In genomic region chr3:149092649-149093048, GRCm38 (mm10) we compare ENCODE assay signal across 11 mouse cellular contexts.
DNase-seq lines count a peak whose midpoint lies in the region; ATAC-seq lines count a peak whose summit lies in the region.
"Had no signal": no experiment of that assay in that cellular context is flagged by ENCODE, and none has a peak within 500 bp of the region (broad histone marks: within the 10 kb centered on the region; RNA-seq: fewer than 3 reads in every experiment).

No protein-coding gene starts in this region.

- DNase-seq in forebrain, embryonic 11.5 days (ENCODE audit: low spot score) = peak; percentile 74
- no peak for DNase-seq in liver, embryonic 11.5 days (ENCODE audit: low spot score)
- DNase-seq in embryonic facial prominence, embryonic 14.5 days (ENCODE audit: low spot score) = no peak
- DNase-seq in adrenal gland, postnatal 25 days = no peak
- DNase-seq in urinary bladder, postnatal 4 days (ENCODE audit: low spot score in 2 of 2) = no peak
- DNase-seq: liver, embryonic 13.5 days; spleen, adult 18-20 months had no signal

- 5% methylated on average over 5 of the region's 5 CpGs for WGBS in forebrain, embryonic 11.5 days
- 10% methylated on average over 5 of the region's 5 CpGs for WGBS in forebrain, embryonic 15.5 days
- WGBS in liver, embryonic 11.5 days = 18% methylated on average over 5 of the region's 5 CpGs
- 20% methylated on average over 5 of the region's 5 CpGs for WGBS in liver, embryonic 12.5 days (ENCODE audit: insufficient replicate concordance)
- WGBS in embryonic facial prominence, embryonic 14.5 days = 6% methylated on average over 5 of the region's 5 CpGs
- 3% methylated on average over 5 of the region's 5 CpGs for WGBS in midbrain, embryonic 13.5 days

- peaks cover 3% of the 10 kb centered on the region for H3K27me3 ChIP-seq in forebrain, embryonic 11.5 days (ENCODE audit: control insufficient read depth, insufficient read depth, low read length)
- no peaks in the 10 kb centered on the region for H3K27me3 ChIP-seq in forebrain, embryonic 15.5 days
- no peaks in the 10 kb centered on the region for H3K27me3 ChIP-seq in liver, embryonic 11.5 days (replicated peaks; ENCODE audit: control insufficient read depth, insufficient read depth, low read length)
- 0 out of 2 replicates have a peak, but pooled peaks cover 5% of the 10 kb centered on the region for H3K27me3 ChIP-seq in liver, embryonic 12.5 days (replicated peaks)
- no peaks in the 10 kb centered on the region; the same call in 1 of the 2 replicates for H3K27me3 ChIP-seq in embryonic facial prominence, embryonic 14.5 days (replicated peaks; ENCODE audit: control insufficient read depth, insufficient read depth, low read length)
- H3K27me3 ChIP-seq in midbrain, embryonic 13.5 days = no peaks in the 10 kb centered on the region
- H3K27me3 ChIP-seq: liver, embryonic 13.5 days had no signal

- ATAC-seq in forebrain, embryonic 11.5 days (replicated peaks; ENCODE audit: low FRiP score) = peak; percentile 47; the same call in 1 of the 2 replicates
- ATAC-seq in forebrain, embryonic 15.5 days (replicated peaks) = no peak
- no peak for ATAC-seq in liver, embryonic 11.5 days (replicated peaks; ENCODE audit: low FRiP score)
- no peak for ATAC-seq in liver, embryonic 12.5 days
- ATAC-seq in embryonic facial prominence, embryonic 14.5 days (ENCODE audit: low read depth) = no peak
- no peak for ATAC-seq in midbrain, embryonic 13.5 days

- H3K4me1 ChIP-seq in forebrain, embryonic 11.5 days (replicated peaks; ENCODE audit: control insufficient read depth, insufficient read depth, low read length) = peaks cover 14% of the 10 kb centered on the region; the same call in 1 of the 2 replicates
- H3K4me1 ChIP-seq in forebrain, embryonic 15.5 days = peaks cover 10% of the 10 kb centered on the region
- 0 out of 2 replicates have a peak, but pooled peaks cover 7% of the 10 kb centered on the region for H3K4me1 ChIP-seq in liver, embryonic 11.5 days (replicated peaks; ENCODE audit: control insufficient read depth, insufficient read depth, low read length)
- peaks cover 16% of the 10 kb centered on the region; the same call in 1 of the 2 replicates for H3K4me1 ChIP-seq in liver, embryonic 12.5 days
- H3K4me1 ChIP-seq in embryonic facial prominence, embryonic 14.5 days (ENCODE audit: control insufficient read depth, insufficient read depth, low read length) = peaks cover 20% of the 10 kb centered on the region
- peaks cover 32% of the 10 kb centered on the region for H3K4me1 ChIP-seq in midbrain, embryonic 13.5 days (replicated peaks)

- no peaks in the 10 kb centered on the region for H3K36me3 ChIP-seq in forebrain, embryonic 11.5 days (ENCODE audit: control insufficient read depth, insufficient read depth, low read length)
- no peaks in the 10 kb centered on the region for H3K36me3 ChIP-seq in forebrain, embryonic 15.5 days
- H3K36me3 ChIP-seq in liver, embryonic 11.5 days (ENCODE audit: control insufficient read depth, insufficient read depth, low read length) = no peaks in the 10 kb centered on the region
- no peaks in the 10 kb centered on the region for H3K36me3 ChIP-seq in liver, embryonic 12.5 days
- no peaks in the 10 kb centered on the region for H3K36me3 ChIP-seq in embryonic facial prominence, embryonic 14.5 days (ENCODE audit: control insufficient read depth, insufficient read depth, low read length)
- H3K36me3 ChIP-seq in midbrain, embryonic 13.5 days = no peaks in the 10 kb centered on the region
- H3K36me3 ChIP-seq: liver, embryonic 13.5 days had no signal

- no peaks in the 10 kb centered on the region for H3K9me3 ChIP-seq in forebrain, embryonic 11.5 days (ENCODE audit: control insufficient read depth, low read length)
- no peaks in the 10 kb centered on the region for H3K9me3 ChIP-seq in forebrain, embryonic 15.5 days
- no peaks in the 10 kb centered on the region for H3K9me3 ChIP-seq in liver, embryonic 11.5 days (ENCODE audit: control insufficient read depth, low read length)
- H3K9me3 ChIP-seq in liver, embryonic 12.5 days (replicated peaks) = no peaks in the 10 kb centered on the region
- no peaks in the 10 kb centered on the region for H3K9me3 ChIP-seq in embryonic facial prominence, embryonic 14.5 days (ENCODE audit: control insufficient read depth, low read length)
- H3K9me3 ChIP-seq in midbrain, embryonic 13.5 days = no peaks in the 10 kb centered on the region
- H3K9me3 ChIP-seq: liver, embryonic 13.5 days had no signal

- no peak overlapping the region for H3K9ac ChIP-seq in forebrain, embryonic 11.5 days (ENCODE audit: low read length)
- H3K9ac ChIP-seq in forebrain, embryonic 15.5 days (replicated peaks) = no peak overlapping the region
- no peak overlapping the region for H3K9ac ChIP-seq in liver, embryonic 11.5 days (ENCODE audit: low read depth, low read length)
- H3K9ac ChIP-seq in liver, embryonic 12.5 days = no peak overlapping the region
- H3K9ac ChIP-seq in embryonic facial prominence, embryonic 14.5 days (ENCODE audit: low read depth, low read length) = no peak overlapping the region
- no peak overlapping the region for H3K9ac ChIP-seq in midbrain, embryonic 13.5 days (replicated peaks)
- H3K9ac ChIP-seq: liver, embryonic 13.5 days had no signal

- no peak overlapping the region for H3K4me3 ChIP-seq in forebrain, embryonic 11.5 days (ENCODE audit: low read depth, low read length)
- H3K4me3 ChIP-seq in forebrain, embryonic 15.5 days = no peak overlapping the region
- H3K4me3 ChIP-seq in liver, embryonic 11.5 days (ENCODE audit: low read depth, low read length) = no peak overlapping the region
- H3K4me3 ChIP-seq in liver, embryonic 12.5 days = no peak overlapping the region
- H3K4me3 ChIP-seq in embryonic facial prominence, embryonic 14.5 days (ENCODE audit: low read depth, low read length) = no peak overlapping the region
- no peak overlapping the region for H3K4me3 ChIP-seq in midbrain, embryonic 13.5 days (replicated peaks)
- H3K4me3 ChIP-seq: layer of hippocampus, adult 2 months; liver, embryonic 13.5 days had no signal

- H3K27ac ChIP-seq in forebrain, embryonic 11.5 days (ENCODE audit: low read depth, low read length) = no peak overlapping the region
- H3K27ac ChIP-seq in forebrain, embryonic 15.5 days (replicated peaks) = no peak overlapping the region
- H3K27ac ChIP-seq in liver, embryonic 11.5 days (ENCODE audit: low read depth, low read length) = no peak overlapping the region
- H3K27ac ChIP-seq in liver, embryonic 12.5 days = no peak overlapping the region
- no peak overlapping the region for H3K27ac ChIP-seq in embryonic facial prominence, embryonic 14.5 days (replicated peaks; ENCODE audit: low read depth, low read length)
- no peak overlapping the region for H3K27ac ChIP-seq in midbrain, embryonic 13.5 days
- H3K27ac ChIP-seq: layer of hippocampus, adult 2 months; liver, embryonic 13.5 days had no signal

- H3K4me2 ChIP-seq in forebrain, embryonic 11.5 days (ENCODE audit: low read depth, low read length, severe bottlenecking) = no peak overlapping the region
- no peak overlapping the region; the same call in 1 of the 2 replicates for H3K4me2 ChIP-seq in forebrain, embryonic 15.5 days (replicated peaks)
- H3K4me2 ChIP-seq in liver, embryonic 11.5 days = peak overlapping the region; percentile 29; the same call in 1 of the 2 replicates
- no peak overlapping the region for H3K4me2 ChIP-seq in liver, embryonic 12.5 days
- H3K4me2 ChIP-seq in embryonic facial prominence, embryonic 14.5 days (ENCODE audit: low read depth, low read length) = peak overlapping the region; percentile 23; the same call in 1 of the 2 replicates
- 0 out of 2 replicates have a peak overlapping the region, but pooled peaks have one; percentile 15 for H3K4me2 ChIP-seq in midbrain, embryonic 13.5 days (replicated peaks)
- H3K4me2 ChIP-seq: liver, embryonic 13.5 days had no signal

Comparison
In these comparisons a context has a peak if more than half of its experiments do, and no peak if none do; other contexts are left out.
1. H3K4me2 ChIP-seq: peak in liver, embryonic 11.5 days (single experiment), embryonic facial prominence, embryonic 14.5 days (single experiment) and midbrain, embryonic 13.5 days (single experiment); none in forebrain, embryonic 11.5 days (single experiment), forebrain, embryonic 15.5 days (single experiment) and liver, embryonic 12.5 days (single experiment).